Mouse (Mus musculus) retina, embryonic 14.5 days (tissue): ENCODE measurements around the gene Rbfox3.

ENCODE experiments used
- DNase-seq: peaks from one replicate; pipeline ENCODE4 v3.0.0-alpha.2; 2015; ENCODE audit warnings: low spot score

Gene Rbfox3

DNA sequence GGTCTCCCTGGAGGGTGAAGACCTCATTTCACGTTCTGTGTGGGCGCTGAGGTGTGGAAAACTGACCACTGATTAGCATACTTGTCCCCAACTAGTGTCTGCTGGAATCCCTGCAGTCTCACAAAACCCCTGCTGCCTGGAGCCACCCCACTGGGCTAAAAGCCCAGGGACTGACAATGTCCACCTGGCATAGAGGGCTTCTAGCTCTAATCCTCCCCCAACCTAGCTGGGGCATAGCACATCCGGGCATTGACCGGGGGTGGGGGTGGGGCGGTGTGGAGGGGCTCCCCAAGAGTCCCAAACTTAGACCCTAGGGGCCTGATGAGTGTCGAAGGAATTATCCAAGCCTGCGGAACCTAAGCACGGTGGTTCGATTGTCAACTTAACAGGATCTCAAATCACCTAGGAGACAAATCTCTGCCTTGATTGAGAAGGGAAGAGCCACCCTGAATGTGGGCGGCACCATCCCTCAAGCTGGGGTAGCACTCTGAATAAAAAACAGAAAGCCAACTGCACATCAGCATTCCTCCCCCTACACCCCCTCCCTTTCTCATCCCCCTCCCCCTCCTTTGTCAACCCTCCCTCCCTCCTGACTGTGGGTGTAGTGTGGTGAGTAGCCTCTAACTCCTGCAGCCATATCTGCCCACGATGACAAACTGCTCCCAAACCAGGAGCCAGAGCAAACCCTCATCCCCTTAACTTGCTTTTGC, 29.5 kb downstream of the Rbfox3 start:
- no peak for DNase-seq

DNA sequence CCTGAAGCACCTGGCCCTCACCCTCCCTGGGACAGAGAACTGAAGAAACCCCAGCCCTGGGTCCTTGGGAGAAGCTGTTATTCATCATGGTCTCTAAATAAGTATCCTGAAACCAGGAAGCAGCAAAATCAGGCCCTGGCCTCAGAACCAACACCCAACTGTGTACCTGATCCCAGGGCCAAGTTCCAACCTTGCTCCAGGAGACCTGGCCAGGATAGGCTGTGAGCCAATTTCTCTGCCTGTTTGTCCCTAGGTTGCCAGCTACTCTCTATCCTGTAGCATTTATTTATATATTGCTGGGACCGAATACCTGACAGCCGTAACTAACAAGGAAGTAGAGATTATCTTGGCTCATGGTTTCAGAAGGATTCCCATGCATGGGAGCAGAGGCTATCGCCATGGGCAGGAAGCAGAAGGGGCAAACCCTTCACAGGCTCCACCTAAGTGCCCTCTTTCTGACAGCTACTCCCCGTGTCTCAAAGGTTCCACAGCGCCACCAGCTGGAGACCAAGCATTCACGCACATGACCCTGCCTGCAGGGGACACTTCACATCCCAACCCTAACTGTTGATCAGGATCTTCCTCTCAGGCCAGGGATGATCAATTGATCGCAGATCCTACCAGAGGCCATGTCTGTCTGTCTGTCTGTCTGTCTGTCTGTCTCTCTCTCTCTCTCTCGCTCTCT, 31.8 kb downstream of the Rbfox3 start:
- DNase-seq: no peak

GRCm38 (mm10) chr11:118878605-118879245, 32.7 kb downstream of the Rbfox3 start:
- no peak for DNase-seq

- DNase-seq: peak; percentile 39
These were observed 36.0 kb downstream of the Rbfox3 start for GRCm38 (mm10) chr11:118875243-118875897.

- DNase-seq: peak; percentile 67
These were observed 36.8 kb downstream of the Rbfox3 start for GRCm38 (mm10) chr11:118874487-118875095.

DNA sequence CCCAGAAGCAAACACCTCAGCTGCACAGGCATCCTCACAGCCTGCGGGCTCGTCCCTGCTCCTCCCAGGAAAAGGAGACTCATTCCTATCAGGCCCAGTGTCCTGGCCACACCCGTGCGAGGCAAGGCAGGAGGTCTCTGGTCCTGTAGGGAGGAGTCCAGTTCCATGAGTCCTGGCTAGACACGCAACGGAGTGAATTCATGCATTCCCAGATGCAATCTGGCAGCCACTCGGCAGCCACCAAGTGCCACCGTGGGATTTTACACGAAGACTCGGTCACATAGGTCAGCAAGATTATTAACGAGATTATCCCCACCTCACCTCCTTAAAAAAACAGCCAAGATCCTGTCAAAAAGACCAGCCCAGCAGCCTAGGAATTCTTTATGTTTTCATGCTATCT, 37.4 kb downstream of the Rbfox3 start:
- no peak for DNase-seq

DNA sequence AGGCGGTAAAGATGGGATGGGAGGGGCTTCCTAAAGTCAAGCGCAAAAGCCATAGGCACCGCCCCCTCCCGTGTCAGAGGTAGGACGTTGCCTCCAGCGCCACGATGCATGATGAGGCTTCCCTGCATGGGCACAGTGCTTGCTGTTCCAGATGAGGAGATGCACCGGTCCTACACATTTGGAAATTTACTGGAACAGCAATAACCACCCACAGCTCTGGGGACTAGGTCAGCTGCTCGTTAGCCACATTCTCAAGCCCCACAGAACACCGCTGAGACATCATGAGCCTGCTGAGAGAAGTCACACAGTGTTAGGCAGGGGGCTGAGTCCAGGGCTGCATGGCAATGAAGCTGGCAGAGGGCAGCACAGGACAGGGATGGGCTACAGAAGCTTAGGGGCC, 39.9 kb downstream of the Rbfox3 start:
- no peak for DNase-seq

DNA sequence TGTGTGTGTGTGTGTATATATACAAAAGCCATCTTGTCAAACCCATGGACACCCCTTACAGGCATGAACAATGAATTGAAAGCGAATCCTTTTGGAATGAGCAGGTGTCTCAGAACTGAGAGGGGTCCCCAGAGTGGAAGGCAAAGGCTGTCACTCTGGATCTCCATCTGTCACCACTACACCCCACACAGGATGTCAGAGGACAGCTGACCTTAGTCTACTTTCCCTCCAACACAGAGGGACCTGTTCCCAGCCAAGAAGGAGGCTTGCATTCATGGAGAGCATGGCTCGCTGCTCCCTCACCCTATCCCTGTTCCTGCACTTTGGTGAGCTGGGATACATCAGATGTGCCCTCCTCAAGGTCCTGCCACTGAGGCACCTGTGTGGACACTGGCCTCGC, 48.0 kb downstream of the Rbfox3 start:
- no peak for DNase-seq

- DNase-seq: no peak
These were observed 49.5 kb downstream of the Rbfox3 start for GRCm38 (mm10) chr11:118861801-118862431.

GRCm38 (mm10) chr11:118861246-118861645, 50.2 kb downstream of the Rbfox3 start:
- no peak for DNase-seq

DNA sequence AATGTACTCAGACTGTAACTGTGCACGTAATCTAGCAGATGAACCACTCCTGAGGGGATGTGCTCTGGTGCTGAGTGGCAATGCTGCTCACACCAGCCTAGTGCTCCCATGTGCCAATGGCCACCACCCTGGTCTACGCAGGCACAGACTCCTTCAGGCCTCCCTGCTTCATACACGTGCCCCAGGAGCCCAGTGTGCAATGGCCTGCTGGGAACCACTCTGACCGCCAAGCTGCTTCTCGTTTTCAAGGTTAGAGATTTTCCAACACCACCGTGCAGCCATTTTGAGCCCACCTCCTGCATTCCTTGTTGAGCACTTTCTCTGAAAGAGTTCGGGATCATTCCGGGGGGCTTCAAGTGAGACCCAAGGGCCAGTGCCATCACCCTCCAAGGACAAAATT, 50.6 kb downstream of the Rbfox3 start:
- no peak for DNase-seq

DNA sequence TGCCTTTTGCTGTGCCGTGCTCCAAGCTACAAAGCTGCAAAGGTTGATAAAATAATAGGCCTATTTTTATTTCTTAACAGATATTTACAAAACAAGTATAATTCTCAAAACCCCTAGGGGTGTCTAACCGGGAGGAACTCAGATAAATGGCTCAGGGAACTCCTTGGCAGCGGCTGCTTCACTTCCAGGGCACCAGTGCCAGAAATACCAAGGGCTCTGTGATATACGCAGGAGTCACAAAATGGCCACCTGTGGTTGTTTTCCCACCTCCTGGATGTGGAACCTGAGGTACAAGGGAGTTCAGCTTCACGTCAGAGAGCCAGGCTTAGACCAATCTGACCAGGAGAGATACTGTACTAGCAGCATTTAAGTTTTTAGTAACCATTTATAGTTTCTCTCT, 51.6 kb downstream of the Rbfox3 start:
- DNase-seq: no peak

DNA sequence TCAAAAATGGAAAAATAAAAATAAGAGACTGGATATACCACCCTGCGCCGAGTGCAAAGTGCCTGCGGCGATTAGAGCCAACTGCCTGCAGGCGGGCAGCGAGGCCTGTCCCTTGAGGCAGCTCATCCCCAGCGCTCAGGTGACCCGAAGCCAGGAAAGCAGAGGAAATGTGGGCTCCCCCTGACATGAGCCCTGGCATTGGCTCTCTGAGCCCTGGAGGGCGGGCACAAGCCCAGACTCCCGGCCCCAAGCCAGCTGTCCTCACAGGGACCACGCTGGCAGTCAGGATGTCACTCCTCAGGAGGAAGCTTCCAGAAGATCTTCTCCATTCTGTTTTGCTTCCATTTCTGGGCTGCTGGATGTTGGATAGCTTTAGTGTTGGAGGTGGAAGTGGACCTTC, 53.1 kb downstream of the Rbfox3 start:
- no peak for DNase-seq

- DNase-seq: no peak
These were observed 60.0 kb downstream of the Rbfox3 start for GRCm38 (mm10) chr11:118851391-118851790.

DNA sequence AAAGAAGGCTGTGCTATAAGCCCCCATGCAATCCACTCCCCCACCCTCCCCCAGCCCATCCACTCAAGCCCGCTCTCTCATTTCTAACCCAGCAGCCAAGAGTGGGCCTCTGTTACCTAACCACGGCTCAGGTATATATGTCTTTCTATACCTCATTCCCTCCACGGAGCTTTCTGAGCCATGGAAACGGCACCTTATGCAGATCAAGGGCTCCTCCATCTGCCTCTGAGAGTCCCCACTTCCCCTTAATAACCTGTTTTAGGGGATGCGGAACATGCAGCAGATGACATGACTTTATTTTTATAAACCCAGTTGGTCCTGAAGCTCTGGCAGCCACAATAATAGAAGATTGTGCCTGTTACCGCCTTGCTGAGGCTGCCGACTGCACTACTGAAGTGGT, 63.4 kb downstream of the Rbfox3 start:
- DNase-seq: no peak

GRCm38 (mm10) chr11:118840992-118841391, 70.4 kb downstream of the Rbfox3 start:
- DNase-seq: no peak

GRCm38 (mm10) chr11:118838167-118838566, 73.2 kb downstream of the Rbfox3 start:
- no peak for DNase-seq

- DNase-seq: no peak
These were observed 74.5 kb downstream of the Rbfox3 start for GRCm38 (mm10) chr11:118836889-118837288.

DNA sequence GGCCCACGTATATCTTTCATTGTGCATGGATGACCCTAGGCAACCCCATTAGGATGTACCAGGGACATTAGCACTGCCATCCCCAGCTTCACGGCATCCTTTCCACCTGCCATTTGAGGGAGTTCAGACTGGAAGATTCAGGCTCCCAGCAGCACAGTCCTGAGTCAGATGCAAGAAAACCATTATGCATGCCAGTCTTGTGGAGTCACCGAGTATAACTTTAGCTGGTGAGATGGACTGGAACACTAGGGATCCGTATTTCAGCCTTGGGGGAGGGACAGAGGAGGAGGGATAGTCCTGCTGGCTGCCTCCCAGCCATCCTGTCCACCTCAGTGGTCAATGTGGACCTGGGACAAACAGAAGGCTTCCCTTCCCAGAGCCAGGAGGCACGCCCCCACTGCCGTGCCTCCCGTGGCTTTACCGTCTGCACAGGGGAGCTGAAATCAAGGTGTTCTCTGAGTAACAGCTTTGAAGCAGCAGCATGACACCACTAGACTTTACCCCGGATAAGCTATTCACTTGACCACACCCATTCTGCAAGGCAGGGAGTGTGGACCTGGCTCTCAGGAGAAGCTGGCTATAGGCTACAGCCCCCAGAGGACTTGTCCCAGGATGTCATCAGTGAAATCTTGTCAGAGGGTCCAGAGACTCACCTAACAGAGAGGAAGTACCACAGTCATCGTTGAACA, 78.5 kb downstream of the Rbfox3 start:
- DNase-seq: no peak

GRCm38 (mm10) chr11:118831730-118832129, 79.7 kb downstream of the Rbfox3 start:
- DNase-seq: no peak
